Mouse (Mus musculus): ENCODE results near the gene Gsta2. TPM values are rescaled to one million over a fixed set of nuclear protein-coding genes. Genes with fewer than 3 reads are reported as not detected.
"Not testable (repeated sequence)": the region's sequence is repeated elsewhere in the genome, so short reads cannot be mapped to it uniquely, and the experiment has no call there.

Gsta2 gene
- total RNA-seq, 2 experiments from 2014 or later: not detected

DNA sequence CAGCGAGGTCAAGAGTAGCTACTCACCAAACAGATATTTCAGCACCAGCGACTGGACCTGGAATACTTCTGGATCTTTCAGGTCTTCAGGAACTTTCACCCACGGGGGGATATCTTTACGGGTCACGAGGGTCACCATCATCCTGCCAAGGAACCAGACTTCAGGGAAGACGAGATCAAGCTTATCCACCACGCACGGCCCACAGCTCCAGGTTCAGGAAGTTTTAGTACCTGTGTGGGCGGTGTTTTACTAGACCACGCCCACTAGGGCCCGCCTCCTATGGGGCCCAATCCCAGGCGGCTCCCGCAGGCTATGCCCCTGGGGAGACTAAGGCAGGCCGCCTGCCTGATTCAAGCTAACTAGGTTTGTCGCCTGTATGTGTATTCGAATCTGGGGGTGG is 12.4 kb upstream of the Gsta2 start, which contains the start of gene Dppa5a:
Gene Dppa5a, minus strand, starts transcription at position 219 of the 400 bp plus-strand sequence.
- not testable (repeated sequence) for ATAC-seq (replicated peaks; ENCODE audit: poor library complexity)

GRCm38 (mm10) chr9:78365850-78366544 is 10.4 kb upstream of the Gsta2 start:
- ATAC-seq (replicated peaks; ENCODE audit: poor library complexity): 0 out of 2 replicates have a peak, but pooled peaks have one; percentile 4

GRCm38 (mm10) chr9:78364701-78365100 is 9.1 kb upstream of the Gsta2 start:
- no peak for ATAC-seq (replicated peaks; ENCODE audit: poor library complexity)

DNA sequence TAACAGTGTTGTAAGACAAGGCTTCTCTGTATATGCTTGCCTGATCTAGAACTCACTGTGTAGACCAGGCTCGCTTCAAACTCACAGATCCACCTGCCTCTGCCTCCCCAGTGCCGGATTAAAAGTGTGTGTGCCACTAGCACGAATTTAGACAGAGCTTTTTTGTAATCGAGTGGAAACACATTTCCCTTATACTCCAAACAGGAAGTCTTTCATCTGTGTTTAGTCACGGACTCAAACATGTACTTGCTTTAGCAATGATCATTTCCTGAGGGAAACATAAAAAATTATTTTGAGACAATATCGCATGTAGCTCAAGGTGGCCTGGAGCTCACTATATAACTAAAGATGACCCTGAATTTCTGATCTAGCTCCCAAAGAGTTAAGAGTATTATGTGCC is 7.8 kb upstream of the Gsta2 start:
- ATAC-seq (replicated peaks; ENCODE audit: poor library complexity): peak; percentile 63

GRCm38 (mm10) chr9:78360484-78360872 is 4.9 kb upstream of the Gsta2 start:
- no peak for ATAC-seq (replicated peaks; ENCODE audit: poor library complexity)

DNA sequence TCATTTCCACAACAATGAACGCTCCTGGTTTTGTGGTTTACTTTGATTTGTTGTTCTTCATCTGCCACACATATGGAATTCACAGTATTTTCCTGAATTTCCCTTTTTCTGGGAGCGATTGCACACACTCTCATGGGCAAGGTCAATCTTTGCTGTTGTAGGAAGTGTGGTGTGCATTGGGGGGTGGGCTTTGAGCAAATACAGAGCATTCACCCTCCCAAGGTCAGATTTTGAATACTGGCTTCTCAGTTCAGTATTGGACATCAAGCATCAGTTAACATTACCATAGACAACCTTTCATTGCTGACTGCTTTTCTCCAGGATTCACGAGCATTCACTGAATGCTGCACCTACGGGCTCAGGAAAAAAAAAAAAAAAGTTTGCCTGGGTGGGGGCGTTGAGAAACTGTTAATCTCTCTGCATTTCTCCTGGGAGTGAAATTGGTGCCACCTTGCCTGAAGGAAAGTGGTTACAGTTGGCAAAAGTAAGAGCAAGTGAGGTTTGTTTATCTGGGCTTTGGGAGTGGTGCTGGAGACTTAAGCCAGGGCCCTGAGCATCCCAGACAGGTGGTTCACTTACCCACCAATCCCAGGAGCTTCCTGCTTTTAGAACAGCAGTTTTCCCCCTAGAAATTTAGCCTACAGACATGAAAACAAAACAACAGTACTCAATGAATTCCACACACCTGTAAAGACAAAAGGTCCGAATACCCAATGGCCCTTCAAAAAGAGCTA is 4.3 kb upstream of the Gsta2 start:
- ATAC-seq (replicated peaks; ENCODE audit: poor library complexity): no peak

- peak; percentile 91 for ATAC-seq (replicated peaks; ENCODE audit: poor library complexity)
Observed at GRCm38 (mm10) chr9:78358053-78358452, 2.5 kb upstream of the Gsta2 start.

GRCm38 (mm10) chr9:78354665-78355578 is 666 bp downstream of the Gsta2 start:
- ATAC-seq (replicated peaks; ENCODE audit: poor library complexity): no peak

GRCm38 (mm10) chr9:78351504-78352220 is 3.9 kb downstream of the Gsta2 start:
- peak; percentile 77 for ATAC-seq (replicated peaks; ENCODE audit: poor library complexity)

GRCm38 (mm10) chr9:78350007-78350406 is 5.6 kb downstream of the Gsta2 start:
- ATAC-seq (replicated peaks; ENCODE audit: poor library complexity): not testable (repeated sequence)

GRCm38 (mm10) chr9:78349141-78349540 is 6.4 kb downstream of the Gsta2 start:
- not testable (repeated sequence) for ATAC-seq (replicated peaks; ENCODE audit: poor library complexity)

DNA sequence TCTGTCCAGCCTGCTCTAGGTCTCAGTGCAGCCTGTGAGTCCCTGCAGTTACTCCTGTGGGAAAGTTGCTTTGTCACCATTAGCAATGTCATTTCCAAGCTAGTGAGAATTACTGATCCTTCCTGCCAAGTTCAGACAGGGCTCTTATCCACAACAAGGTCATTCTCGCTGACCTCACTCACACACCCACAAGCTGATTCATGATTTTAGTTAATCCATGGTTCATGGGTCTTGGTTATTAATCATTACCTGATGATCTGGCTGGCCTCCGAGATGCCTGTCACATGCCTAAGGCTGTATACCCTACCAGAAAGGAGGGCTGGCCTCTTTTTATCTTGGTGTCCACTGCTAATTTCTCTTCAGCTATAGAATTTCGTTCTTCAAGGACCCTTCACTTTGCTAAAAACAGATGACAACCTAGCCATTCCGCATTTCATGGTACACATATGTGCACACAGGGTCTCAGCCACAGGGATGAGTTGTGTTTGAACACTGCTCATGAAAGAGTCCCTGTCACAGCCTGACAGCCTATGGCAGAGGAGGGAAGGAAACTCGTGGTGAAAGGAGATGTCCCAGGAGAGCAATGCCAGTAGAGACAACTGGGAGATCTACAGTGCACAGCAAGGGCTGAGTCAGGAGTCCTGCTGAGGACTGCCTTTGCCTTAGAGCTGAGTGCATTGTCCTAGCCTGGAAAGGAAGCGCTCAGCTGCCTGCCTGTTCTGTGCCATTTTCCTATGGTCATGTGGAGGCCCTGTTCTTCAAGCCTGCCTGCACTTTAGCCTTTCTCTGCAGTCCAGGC is 7.2 kb downstream of the Gsta2 start:
- not testable (repeated sequence) for ATAC-seq (replicated peaks; ENCODE audit: poor library complexity)

DNA sequence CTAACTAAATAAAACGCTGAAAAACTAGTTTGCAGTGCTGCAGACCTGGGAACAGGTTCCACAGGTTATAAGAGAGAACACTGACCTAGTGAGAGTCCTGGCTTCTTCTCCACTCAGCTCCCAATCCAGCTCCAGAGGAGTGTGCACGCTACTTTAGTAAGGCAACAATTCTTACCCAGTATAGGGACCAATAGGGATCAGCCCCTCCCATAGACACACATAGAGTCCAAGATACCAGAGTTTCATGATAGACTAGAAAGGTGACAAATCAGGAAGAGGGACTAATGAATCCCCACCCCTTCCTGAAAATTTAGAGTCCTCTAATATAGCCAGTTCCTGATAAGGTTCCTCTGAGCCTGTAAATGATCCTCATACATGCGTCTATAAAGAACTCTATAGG is 8.6 kb downstream of the Gsta2 start:
- peak; percentile 57 for ATAC-seq (replicated peaks; ENCODE audit: poor library complexity)

DNA sequence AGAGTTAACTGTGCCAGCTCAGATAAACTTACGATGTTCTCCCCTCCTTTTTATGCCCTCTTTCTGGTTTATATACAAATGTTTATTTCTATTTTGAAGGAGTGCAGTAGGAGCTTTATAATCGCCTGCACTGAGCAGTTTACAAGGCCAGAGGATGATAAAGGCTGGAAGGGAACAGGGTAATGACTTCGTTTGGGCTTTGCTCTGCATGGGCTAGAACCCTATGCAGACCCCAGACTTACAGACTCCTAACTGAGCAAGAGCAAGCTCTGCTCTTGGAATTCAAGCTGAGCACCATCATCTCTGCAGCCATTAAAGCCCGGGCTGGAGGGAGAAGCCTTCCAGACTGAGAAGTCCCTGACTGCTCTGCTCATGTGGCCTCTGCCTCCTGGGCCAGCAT is 10.4 kb downstream of the Gsta2 start:
- ATAC-seq (replicated peaks; ENCODE audit: poor library complexity): not testable (repeated sequence)

GRCm38 (mm10) chr9:78343055-78343454 is 12.5 kb downstream of the Gsta2 start:
- not testable (repeated sequence) for ATAC-seq (replicated peaks; ENCODE audit: poor library complexity)

DNA sequence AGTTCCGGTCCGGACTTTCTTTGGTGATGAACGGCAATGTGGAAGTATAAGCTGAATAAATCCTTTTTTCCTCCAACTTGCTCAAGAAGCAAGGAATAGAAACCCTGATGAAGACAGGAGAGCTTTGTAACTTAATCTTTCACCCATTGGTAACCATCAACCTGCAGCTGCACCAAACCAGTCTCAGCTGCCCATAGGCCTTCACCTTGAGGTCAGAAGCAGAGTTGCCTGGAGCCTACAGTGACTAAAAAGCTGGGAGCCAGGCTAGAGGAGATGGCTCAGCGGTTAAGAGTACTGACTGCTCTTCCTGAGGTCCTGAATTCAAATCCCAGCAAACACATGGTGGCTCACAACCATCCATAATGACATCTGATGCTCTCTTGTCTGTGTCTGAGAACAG is 13.1 kb downstream of the Gsta2 start:
- not testable (repeated sequence) for ATAC-seq (replicated peaks; ENCODE audit: poor library complexity)

GRCm38 (mm10) chr9:78340324-78340723 is 15.3 kb downstream of the Gsta2 start:
- peak; percentile 69; the same call in 1 of the 2 replicates for ATAC-seq (replicated peaks; ENCODE audit: poor library complexity)

DNA sequence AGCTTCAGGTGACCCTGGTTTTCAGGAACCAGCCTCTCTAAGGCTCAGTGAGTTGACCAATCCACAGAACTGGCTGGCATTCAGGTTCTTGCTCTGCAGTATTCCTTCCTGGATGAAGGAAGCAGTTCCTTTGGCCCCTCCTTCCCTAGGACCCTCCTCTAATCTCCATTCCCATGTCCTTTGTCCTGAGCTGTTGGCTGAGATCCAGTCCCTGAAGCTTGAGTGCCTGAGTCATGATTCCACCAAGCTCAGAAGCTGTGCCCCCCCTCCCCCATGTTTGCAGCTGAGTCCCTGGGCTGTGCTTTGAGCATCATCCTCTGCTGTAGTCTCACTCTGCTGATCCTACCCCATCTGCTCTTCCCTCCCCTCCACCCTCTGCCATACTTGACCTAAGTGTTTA is 18.5 kb downstream of the Gsta2 start:
- not testable (repeated sequence) for ATAC-seq (replicated peaks; ENCODE audit: poor library complexity)

DNA sequence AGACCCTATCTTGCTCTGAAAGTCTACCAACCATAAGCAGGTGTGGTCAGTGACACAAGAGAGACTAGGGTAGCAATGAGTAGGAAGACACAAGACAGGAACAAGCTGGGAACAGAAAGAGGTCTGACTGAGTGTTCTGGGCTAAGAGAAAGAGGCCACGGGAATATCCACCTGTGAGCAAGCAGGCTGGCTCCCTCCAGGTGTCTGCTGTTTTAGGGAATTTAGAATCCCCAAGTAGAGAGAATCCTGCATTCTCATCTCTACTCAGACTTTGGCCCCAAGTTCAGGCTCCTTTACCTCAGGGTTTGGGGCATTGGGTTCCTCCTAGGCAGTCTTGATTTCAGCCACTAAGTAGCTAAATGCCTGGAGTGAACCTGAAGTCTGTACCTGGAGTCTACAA is 28.3 kb downstream of the Gsta2 start, which contains the start of gene Omt2b:
Gene Omt2b, plus strand, starts transcription at position 301 of the 400 bp plus-strand sequence.
- not testable (repeated sequence) for ATAC-seq (replicated peaks; ENCODE audit: poor library complexity)

All from megakaryocyte progenitor cell, adult 5-6 weeks (primary cell).